Mouse (Mus musculus): ENCODE data around the gene Gsdma.
"Not testable (repeated sequence)": the region's sequence is repeated elsewhere in the genome, so short reads cannot be mapped to it uniquely, and the experiment has no call there.

The Gsdma gene

GRCm38 (mm10) chr11:98709001-98709741, 45.0 kb downstream of the Gsdma start:
- DNase-seq (ENCODE audit: low spot score in 2 of 2) = peak; percentile 46 to 48

- peak; percentile 60 to 78 for DNase-seq (ENCODE audit: low spot score in 2 of 2)
Observed at GRCm38 (mm10) chr11:98710416-98711045, 46.4 kb downstream of the Gsdma start.

- DNase-seq (ENCODE audit: low spot score in 2 of 2) = no peak
Observed at GRCm38 (mm10) chr11:98711046-98711434, 46.9 kb downstream of the Gsdma start.

- not testable (repeated sequence) for DNase-seq (ENCODE audit: low spot score in 2 of 2)
Observed at GRCm38 (mm10) chr11:98712009-98712408, 47.9 kb downstream of the Gsdma start.

- DNase-seq (ENCODE audit: low spot score in 2 of 2) = no peak
Observed at GRCm38 (mm10) chr11:98713703-98714102, 49.6 kb downstream of the Gsdma start.

GRCm38 (mm10) chr11:98715946-98716345, 51.8 kb downstream of the Gsdma start:
- DNase-seq (ENCODE audit: low spot score in 2 of 2) = no peak

- peak in 1 of 2 experiments; percentile 28 for DNase-seq (ENCODE audit: low spot score in 2 of 2)
Observed at GRCm38 (mm10) chr11:98717904-98718303, 53.8 kb downstream of the Gsdma start.

- DNase-seq (ENCODE audit: low spot score in 2 of 2) = no peak
Observed at GRCm38 (mm10) chr11:98720756-98721155, 56.6 kb downstream of the Gsdma start.

- peak; percentile 18 to 64 for DNase-seq (ENCODE audit: low spot score in 2 of 2)
Observed at GRCm38 (mm10) chr11:98721458-98722226, 57.5 kb downstream of the Gsdma start.

GRCm38 (mm10) chr11:98723098-98723497, 58.9 kb downstream of the Gsdma start:
- no peak for DNase-seq (ENCODE audit: low spot score in 2 of 2)

GRCm38 (mm10) chr11:98725926-98726506, 61.9 kb downstream of the Gsdma start:
- no peak for DNase-seq (ENCODE audit: low spot score in 2 of 2)

All from urinary bladder, adult 18-20 months (tissue).